Mouse (Mus musculus) adrenal gland, adult 8-10 months (tissue): Measurements from ENCODE around the gene Ccm2l. TPM values are rescaled to one million over a fixed set of nuclear protein-coding genes. Genes with fewer than 3 reads are reported as not detected.
A peak's percentile ranks its signal among the peaks of the same experiment; 100 is the strongest.

Experiments
- DNase-seq: peaks from one replicate; pipeline ENCODE4 v3.0.0; 2022
- total RNA-seq, 4 experiments: library from RNA; stranded (reverse); gene quantifications; 2 replicates each; pipeline ENCODE4 v1.2.4; 2022

Ccm2l gene
- total RNA-seq, result 10 to 100 TPM in 3 of 4 experiments, 1 to 10 TPM in 1; 9.0 to 19.5 (median 14.7) TPM

DNA sequence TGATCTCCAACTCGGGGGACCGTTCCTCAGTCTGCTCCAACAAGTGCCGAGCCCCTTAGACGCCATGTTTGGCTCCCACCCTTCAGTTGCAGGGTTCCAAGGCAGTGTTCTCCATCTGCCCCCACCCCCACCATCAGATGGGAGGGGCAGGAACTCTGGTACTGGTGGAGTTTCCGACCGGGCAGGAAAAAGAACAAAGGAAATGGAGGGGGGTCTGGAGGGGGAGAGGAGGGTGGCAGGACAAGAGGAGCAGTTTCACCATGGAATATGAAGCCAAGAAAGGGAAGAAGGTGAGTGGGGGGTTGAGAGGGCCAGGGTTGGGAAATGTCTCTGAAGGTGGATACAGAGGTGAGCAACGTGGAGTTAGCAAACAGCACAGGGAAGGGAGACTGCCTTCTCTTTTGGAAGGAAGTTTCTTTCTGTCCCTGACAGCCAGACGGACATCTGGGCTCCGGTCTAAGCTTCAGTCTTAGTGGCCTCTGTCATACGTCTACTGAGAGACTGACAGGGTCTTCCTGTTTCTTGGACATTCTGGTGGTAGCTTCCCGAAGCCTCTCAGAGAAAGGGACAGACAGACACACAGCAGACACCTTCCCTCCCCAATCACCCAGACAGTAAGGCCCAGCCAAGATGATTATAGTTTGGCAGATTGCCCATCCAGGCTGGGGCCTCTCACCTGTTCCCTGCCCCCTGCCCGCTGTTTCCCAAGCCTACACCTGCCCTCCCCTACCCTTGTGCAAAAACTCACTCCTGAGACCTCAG lies at the start of gene Ccm2l:
Gene Ccm2l (plus strand): TSS at position 209 of the 762 bp plus-strand sequence.
- no peak for DNase-seq

DNA sequence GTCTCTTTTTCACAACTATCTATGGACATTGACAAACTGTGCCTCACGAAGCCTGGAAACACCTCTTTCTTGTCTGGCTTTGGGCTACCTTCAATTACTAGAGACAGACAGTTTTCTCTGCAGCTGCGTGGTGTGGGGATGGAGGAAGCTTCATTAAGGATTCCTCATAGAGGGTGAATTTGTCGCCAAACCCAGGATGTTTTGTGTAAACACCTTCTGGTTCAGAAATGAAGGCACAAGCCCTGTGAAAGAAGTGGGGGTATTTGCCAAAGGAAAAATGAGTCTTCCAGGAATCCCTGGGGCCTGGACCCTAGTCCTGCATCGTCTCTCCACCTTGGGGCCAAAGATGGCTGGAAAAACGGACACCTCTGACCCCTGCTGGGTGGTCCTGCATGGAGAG lies 49.0 kb upstream of the Ccm2l start:
- DNase-seq, result no peak

DNA sequence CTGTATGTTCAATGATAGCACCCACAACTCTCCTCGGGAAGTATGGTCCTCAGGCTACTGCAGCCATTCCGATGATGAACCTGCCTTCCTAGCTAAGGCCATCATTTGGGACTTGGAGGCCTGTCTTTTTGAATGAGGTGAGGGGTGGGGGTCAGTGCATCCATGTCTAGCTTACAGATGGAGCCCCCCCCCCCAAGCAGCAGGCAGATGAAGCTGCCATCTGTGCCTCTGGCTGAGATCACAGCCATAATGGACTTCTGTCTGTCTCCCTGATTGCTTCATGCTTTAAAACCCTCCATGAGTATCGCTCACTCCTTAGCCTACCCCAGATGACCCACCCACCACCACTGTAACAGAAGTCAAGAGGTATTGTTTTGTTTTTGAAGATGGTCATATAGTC lies 46.4 kb upstream of the Ccm2l start:
- no peak for DNase-seq

DNA sequence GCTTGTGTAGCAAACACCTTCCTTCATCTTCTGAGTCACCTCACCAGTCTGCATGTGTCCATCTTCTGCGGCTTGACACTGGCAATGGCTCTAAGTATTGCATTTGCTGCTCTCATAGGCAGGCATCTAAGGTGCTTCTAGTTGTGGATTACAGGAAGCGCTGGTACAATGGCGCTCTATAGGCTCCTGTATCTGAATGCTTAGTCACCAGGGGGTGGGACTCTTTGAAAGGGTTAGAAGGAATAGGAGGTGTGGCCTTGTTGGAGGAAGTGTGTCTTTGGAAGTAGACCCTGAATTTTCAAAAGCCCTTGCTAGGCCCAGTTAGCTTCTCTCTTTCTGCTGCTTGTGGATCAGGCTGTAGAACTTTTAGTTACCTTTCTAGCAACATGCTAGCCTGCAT lies 44.6 kb upstream of the Ccm2l start:
- DNase-seq, result no peak

DNA sequence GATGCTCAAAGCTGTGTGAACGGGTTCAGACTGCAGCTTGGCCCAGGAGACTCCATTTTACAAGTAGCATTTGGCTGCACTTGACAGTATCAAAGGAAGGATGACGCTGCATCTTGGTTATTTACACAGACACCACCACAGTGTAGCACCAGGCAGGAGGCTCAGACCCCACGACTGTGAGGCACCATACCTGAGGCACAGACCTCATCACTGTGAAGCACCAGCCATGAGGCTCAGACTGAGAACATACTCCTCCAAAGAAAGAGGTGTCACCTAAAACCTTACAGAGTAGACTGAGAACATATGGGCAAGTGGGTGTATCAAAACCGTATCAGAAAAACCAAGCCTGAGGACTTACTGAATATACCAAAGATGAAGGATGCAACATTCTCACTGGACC lies 42.9 kb upstream of the Ccm2l start:
- no peak for DNase-seq

DNA sequence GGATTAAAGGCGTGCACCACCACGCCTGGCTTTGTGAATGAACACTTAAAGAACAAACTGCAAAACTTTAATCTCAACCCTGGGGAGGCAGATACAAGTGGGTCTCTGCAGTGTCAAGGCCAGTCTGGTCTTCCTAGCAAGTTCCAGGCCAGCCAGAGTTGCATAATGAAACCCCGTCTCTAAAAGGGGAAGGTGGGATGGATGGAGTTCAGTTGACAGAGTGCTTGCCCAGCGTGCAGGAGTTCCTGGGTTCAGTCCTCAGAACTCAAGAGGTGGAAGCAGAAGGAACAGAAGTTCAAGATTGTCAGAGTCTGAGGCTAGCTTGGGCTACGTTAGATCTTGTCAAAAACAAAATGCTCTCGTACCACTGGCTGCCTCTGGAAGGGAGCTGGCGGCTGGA lies 39.7 kb upstream of the Ccm2l start:
- no peak for DNase-seq

DNA sequence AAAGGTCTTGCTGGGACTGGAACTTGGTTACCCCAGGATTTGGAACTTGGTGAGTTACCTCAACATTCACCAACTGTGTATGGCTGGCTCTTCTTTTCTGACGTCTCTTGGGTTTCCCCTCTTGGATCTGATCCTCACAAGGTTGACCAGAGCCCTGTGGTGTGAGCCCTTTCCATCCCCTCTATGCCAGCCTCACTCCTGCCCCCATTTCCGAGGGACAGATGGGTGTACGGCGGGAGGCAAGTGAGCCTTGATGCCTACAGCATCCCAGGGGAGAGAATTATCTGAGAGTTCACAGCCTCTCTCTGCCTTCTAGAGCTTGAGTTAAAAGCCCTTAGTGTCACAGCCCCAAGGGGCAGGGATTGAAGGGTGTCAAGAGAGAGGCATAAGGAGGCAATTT lies 38.3 kb upstream of the Ccm2l start:
- DNase-seq, result no peak

DNA sequence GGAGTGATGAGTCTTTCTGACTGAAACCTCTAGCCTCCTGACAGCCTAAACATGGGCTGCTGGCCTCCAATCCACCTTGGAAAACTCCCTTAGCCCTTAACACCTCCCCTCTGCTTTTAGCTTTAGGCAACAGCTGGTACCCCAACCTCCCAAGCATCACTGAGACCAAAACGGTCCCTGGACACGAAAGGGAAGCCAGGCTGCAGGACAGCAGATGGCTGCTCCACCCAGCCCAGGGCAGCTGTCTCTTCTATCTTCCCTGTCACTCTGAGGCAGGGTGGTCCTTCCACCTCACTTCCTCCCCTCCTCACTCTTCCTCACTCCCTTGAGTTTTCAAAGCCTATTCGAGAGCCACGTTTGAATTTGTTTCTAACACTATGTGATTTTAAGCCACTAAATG lies 35.3 kb upstream of the Ccm2l start:
- no peak for DNase-seq

DNA sequence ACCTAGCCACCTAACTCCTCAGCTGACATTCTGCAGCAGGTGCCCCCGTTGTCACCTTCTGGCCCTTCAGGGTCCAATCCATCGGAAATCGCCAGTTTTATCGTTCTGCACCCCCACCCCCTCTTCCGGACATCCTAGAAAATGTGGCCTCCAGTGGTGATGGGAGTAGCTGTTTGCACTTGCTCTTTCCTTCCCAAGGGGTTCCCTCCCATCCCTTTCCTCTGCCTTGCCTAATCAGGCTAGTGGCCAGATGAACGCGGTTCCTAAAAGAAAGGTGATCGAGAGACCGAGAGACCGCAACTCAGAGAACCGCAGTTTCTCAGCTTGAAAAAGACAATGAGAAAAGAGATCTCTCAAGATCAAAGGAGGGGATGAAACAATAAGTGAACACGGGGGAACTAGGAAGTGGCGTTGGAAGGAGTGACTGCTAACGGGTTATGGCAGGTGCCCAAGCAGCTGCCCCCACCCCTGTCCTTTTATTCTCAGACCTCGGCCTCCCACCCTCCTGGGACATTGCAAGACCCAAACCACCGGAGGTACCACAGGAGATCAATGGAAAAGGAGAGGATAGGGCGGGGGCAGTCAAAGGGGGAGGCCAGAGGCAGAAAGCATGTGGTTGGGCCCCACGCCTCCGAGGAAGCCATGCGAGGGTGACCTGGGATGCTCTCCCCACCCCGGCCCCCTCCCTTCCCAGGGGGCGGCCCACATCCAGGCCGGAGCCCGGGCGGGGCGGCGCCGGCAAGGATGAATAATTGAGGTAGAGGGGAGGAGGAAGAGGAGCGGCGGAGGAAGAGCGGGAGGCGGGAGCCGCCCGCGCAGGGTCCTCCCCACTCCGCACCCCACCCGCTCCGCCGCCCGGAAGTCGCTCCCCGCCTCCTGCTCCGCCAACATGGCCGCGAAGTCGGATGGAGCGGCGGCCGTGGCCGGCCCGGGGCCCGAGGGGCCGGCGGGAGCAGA lies 34.4 kb upstream of the Ccm2l start, which contains the start of gene Xkr7:
Gene Xkr7 (plus strand): TSS at position 727 of the 957 bp plus-strand sequence.
- DNase-seq, result no peak

DNA sequence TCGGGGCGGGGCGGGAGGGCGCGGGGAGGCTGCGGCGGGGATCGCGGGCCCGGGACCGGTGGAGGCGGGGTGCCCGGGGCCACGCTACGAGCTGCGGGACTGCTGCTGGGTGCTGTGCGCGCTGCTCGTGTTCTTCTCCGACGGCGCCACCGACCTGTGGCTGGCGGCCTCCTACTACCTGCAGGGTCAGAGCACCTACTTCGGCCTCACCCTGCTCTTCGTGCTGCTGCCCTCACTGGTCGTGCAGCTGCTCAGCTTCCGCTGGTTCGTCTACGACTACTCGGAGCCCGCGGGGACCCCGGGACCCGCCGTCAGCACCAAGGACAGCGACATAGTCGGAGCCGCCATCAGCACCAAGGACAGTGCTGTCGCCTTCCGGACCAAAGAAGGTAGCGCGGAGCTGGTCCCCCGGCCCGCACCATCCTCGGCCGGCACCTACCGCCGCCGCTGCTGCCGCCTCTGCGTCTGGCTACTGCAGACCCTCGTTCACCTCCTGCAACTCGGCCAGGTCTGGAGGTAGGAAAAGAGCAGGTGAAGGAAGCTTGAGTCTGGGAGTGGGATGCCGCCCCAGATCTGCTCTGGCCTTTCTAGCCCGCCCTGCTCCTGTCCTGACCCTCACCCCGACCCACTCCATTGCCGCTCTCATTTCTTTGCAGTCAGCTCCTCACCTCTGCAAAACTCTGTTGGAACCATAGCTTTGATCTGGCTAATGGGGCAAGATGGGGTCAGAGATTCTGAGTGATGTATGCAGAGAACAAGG lies 33.5 kb upstream of the Ccm2l start:
- DNase-seq, result peak; percentile 29

DNA sequence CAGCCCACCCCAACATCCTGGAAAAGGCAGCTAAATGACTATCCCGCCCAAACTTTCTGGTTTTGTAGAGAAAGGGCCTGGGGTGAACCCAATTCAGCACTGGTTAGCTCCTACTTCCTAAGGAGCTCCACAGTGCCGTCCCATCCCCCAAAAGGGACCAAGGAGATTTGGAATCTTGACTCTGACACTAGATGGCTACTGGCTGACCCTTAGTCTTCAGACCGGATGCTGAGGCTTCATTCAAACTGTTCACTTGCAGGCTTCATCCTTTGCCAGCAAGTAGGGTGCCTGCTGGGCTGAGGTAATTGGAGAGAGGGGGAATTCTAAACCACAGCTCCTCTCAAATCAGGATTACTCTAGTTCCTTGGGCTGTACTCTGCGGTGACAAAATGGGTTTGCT lies 32.8 kb upstream of the Ccm2l start:
- DNase-seq, result no peak

DNA sequence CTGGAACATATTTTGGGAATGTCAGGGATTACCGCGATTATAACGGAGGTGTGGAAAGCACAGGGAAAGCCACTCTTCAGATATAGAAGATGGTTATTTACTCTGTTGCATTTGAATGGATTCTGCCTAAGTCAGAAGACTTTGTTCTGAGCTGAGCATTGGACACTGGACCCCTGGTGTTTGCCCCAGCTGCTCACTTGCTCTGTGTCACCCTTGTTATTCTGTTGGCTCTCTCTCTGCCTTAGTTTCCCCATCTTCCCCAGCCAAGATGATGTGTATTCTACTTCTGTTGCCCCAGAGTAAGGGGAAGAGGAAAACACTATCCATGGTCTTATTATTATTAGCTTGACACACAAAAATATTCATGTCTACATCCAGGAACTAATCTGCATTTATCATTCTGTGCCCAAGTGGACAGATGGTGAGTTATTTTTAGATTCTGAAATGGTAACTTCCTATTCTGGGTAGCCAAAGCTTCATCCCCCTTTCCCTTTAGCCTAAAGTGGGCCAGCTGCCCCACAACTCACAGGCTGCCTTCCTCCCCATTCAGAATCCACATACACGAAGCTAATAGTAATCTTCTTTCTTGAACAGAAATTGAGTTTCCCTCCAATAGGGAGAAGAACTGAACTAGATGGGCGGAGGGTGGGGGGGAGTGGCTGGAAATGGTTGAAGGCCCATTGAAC lies 32.1 kb upstream of the Ccm2l start:
- no peak for DNase-seq

DNA sequence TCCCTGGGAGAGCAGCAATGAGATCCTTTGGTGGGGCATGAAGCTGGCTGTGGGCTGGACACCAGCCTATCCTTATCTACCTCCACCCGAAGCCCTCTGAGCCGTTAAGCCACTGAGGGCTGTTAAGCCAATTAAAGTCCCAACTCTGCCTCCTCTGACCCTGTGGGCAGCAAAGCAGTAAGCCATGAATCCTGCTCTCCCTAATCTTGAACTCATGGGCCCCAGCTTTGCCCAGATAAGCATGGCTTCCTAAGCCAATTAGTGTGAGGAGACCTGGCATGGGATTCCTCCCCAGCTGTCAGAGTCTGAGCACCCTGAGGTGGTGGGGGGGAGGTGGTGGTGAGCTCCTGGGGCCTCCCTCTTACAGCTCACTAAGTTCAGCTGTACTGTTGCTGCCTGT lies 29.1 kb upstream of the Ccm2l start:
- DNase-seq, result no peak

DNA sequence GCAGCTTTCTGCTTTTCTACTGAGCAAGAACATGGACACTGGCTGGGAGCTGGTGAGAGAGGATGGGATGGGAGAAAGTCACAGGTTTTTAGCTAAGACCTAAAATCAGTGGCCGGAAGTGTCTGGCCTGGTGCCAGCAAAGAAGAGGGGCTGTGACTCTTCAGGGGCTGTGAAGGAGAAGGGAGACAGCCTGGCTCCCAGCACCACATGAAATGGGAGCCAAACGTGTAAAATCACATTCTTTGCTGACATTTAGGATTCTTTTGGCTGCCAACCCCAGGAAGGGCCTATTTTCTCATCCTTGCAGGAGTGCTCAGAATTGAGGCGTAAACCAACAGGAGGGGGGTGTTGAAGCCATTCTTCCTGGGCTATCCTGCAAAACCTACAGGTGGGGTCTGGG lies 21.9 kb upstream of the Ccm2l start:
- no peak for DNase-seq

DNA sequence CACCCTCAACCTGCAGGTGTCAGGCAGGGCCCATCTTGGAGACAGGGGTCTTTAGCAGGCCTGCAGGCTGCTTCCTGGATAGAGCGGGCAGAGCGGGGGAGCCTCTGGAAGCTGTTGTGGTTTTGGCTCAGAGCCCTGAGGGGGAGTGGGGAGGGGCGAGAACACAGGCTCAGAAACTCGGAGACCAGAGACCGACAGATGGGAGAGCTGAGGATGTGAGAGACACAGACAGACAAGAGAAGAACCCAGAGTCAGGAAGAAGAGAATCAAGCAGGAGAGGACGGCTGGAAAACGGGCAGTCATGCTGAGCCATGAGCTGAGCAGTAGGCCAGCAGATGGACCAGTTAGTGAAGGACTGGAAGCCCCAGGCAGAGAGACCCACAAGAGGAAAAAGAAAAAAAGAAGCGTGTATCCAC lies 19.9 kb upstream of the Ccm2l start:
- DNase-seq, result no peak

DNA sequence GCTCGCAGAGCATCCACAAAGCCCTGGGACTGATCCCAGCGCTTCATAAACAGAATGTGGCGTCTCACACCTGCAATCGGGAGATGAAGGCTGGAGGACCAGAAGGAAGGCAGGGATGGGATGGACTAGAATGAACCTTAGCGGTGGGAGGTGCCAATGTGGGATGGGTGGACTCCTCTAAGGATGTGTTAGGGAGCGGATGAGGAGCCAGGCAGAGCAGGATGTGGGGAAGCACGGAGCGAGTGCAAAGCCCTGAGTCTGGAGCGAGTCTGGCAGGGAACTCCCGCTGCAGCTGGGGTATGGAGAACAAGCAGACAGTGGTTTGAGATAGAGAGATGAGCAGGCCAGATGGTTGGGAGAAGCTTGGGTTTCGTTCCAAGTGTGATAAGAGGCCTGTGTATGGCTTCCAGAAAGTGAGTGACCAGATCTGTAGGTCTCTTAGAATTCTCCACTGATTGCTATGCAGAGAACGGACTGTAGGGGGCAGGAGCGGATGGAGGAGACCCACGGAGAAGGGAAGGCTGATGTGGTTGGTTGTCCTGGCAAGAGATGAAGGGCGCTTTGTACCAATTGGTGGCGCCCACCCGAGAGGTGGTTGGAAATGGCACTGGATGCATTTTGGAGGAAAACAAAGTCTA lies 17.8 kb upstream of the Ccm2l start:
- DNase-seq, result no peak

DNA sequence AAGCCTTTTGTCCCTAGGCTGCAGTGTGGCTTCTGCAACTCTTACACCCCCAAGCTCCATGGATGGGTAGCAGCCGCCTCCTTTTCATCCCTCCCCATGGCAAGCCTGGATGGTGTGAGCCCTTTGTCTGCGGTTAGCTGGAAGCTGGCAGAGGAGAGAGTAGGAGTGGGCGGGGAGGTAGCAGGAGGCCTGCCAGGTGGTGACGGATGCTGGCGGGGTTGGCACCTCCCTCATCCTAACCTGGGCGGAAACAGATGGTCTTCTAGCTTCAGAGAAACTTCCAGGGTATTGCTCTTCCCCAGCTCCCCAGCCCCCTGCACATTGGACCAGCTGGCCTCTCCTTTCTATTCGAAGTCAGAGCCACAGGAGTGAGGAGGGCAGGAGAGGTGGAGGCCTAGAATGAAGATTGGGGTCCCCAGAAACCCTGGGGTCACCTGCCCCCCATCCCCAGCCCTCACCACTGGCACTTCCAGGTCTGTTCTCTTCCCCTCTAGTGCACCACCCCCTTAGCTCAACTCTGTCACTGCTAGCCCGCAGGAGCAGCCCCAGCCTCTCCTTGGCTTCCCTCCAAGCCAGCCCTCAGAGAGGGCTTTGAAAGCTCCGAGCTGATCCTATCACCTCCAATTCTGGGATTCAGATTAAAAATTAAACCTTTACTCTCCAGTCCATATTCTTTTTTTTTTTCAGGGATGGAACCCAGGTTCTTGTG lies 16.3 kb upstream of the Ccm2l start:
- DNase-seq, result no peak

DNA sequence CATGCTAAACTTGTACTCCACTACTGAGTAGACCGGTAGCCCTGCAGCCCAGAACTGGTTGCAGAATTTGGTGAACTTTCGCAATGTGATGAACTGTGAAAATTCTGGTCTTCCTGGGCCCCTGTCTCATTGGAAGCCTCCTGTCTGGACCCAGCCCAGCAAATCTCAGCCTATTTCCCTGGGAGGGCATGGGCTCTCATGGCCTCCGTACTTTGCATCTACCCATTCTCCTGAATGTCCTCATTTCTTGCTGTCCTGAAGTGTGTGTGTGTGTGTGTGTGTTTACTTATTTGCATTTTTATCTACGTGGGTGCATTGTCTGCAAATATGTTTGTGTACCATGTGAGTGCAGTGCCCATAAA lies 15.8 kb upstream of the Ccm2l start:
- DNase-seq, result no peak

DNA sequence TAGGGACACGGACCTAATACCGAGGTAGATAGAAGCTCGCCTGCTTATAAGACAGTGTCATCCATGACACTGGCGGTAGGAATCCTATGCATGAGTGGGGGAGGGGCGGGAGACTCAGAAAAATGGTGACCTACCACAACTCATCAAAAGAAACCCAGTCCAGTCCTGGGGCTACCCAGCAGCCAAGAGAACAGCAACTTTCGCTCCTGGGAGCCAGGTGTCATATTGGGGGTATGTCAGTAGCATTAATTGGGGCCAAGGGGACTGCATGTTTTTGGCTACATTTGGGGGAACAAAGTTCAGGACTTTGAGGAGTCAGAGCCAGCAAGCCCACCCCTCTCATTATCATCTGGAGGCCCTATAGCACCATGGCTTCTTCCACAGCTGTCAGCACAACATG lies 14.7 kb upstream of the Ccm2l start:
- DNase-seq, result no peak

DNA sequence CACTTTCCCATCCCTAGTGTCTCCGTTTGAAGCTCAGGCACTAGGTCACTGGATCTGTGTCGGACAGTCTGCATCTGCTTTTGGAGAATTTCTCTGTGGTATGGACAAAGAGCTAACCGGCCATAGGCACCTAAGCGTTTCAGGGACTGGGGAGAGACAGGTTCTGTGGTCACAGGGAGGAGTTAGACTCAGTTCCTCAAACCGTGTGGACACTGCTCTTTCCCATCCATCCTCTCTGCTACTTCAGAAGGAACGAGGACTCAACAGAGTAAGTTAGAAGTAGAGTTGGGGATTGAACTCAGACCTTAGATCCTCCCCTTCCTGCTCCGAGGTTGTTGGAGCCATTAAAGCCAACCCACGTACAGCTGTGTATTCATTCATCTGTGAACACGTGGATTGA lies 14.2 kb upstream of the Ccm2l start:
- DNase-seq, result no peak

DNA sequence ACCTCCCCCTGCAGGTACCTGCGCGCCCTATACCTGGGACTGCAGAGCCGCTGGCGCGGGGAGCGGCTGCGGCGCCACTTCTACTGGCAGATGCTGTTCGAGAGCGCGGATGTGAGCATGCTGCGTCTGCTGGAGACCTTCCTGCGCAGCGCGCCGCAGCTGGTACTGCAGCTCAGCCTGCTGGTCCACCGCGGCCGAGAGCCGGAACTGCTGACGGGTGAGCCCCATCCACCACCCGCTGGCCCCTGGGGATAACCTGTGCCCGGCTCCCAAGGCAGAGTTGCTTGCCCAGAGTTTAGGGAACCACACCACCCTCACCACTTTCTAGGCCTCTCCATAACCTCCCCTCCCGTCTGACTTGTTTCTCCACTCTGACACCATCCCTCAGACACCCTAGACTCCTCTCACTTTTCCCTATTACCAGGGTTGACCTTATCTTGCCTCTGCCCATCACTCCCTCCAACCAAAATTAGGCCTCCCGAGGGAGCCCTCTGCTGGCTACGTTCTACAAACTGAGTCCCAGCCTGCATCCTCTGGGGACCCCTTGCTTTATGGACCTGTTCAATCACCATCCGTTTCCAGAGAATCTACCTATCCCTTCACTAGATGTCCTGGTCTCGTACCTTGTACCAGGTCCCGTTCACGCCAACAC lies 12.9 kb upstream of the Ccm2l start:
- no peak for DNase-seq
